Mouse (Mus musculus): ENCODE measurements around the gene Sin3a. TPM values are rescaled to one million over a fixed set of nuclear protein-coding genes. Genes with fewer than 3 reads are reported as not detected.

Gene Sin3a
- polyA plus RNA-seq, 1 experiment, result 27.8 TPM

GRCm38 (mm10) chr9:57130577-57131433 is 59.0 kb downstream of the Sin3a start, which contains the start of gene Man2c1:
TSS of gene Man2c1 (plus strand) at chr9:57130690.
- TF ChIP-seq POLR2A (IDR thresholded peaks at IDR 0.05; ENCODE audit: extremely low read depth, insufficient read depth, low read length), result peak; percentile 93
- TF ChIP-seq CTCF (IDR thresholded peaks at IDR 0.05; ENCODE audit: extremely low read depth, insufficient read depth, low read length), result peak; percentile 82
- H3K4me3 ChIP-seq (ENCODE audit: insufficient read depth, low read length), result peak within 1 kb of the TSS; percentile 73
- peak within 1 kb of the TSS; percentile 74 for H3K27ac ChIP-seq (ENCODE audit: insufficient read depth, low read length)

GRCm38 (mm10) chr9:57137246-57137645 is 65.4 kb downstream of the Sin3a start:
- no peak overlapping the region for H3K27ac ChIP-seq (ENCODE audit: insufficient read depth, low read length)
- no peak for TF ChIP-seq CTCF (IDR thresholded peaks at IDR 0.05; ENCODE audit: extremely low read depth, insufficient read depth, low read length)
- TF ChIP-seq POLR2A (IDR thresholded peaks at IDR 0.05; ENCODE audit: extremely low read depth, insufficient read depth, low read length), result no peak
- no peak overlapping the region for H3K4me3 ChIP-seq (ENCODE audit: insufficient read depth, low read length)
- H3K4me1 ChIP-seq (ENCODE audit: control insufficient read depth, insufficient read depth, low read length), result no peaks in the 10 kb centered on the region

More at GRCm38 (mm10) chr9:57130577-57131433, 59.0 kb downstream of the Sin3a start, which contains the start of gene Man2c1:
- no peaks in the 10 kb centered on the region for H3K4me1 ChIP-seq (ENCODE audit: control insufficient read depth, insufficient read depth, low read length)

GRCm38 (mm10) chr9:57137777-57138176 is 65.9 kb downstream of the Sin3a start:
- no peaks in the 10 kb centered on the region for H3K4me1 ChIP-seq (ENCODE audit: control insufficient read depth, insufficient read depth, low read length)
- no peak overlapping the region for H3K27ac ChIP-seq (ENCODE audit: insufficient read depth, low read length)
- TF ChIP-seq CTCF (IDR thresholded peaks at IDR 0.05; ENCODE audit: extremely low read depth, insufficient read depth, low read length), result no peak
- no peak overlapping the region for H3K4me3 ChIP-seq (ENCODE audit: insufficient read depth, low read length)

GRCm38 (mm10) chr9:57138507-57138906 is 66.7 kb downstream of the Sin3a start:
- TF ChIP-seq POLR2A (IDR thresholded peaks at IDR 0.05; ENCODE audit: extremely low read depth, insufficient read depth, low read length) (no peak), CTCF (IDR thresholded peaks at IDR 0.05; ENCODE audit: extremely low read depth, insufficient read depth, low read length) (no peak)
- Histone ChIP-seq H3K4me1 (ENCODE audit: control insufficient read depth, insufficient read depth, low read length) (no peaks in the 10 kb centered on the region), H3K4me3 (ENCODE audit: insufficient read depth, low read length) (no peak overlapping the region), H3K27ac (ENCODE audit: insufficient read depth, low read length) (no peak overlapping the region)

GRCm38 (mm10) chr9:57139110-57139509 is 67.3 kb downstream of the Sin3a start:
- no peaks in the 10 kb centered on the region for H3K4me1 ChIP-seq (ENCODE audit: control insufficient read depth, insufficient read depth, low read length)
- TF ChIP-seq POLR2A (IDR thresholded peaks at IDR 0.05; ENCODE audit: extremely low read depth, insufficient read depth, low read length), result no peak
- TF ChIP-seq CTCF (IDR thresholded peaks at IDR 0.05; ENCODE audit: extremely low read depth, insufficient read depth, low read length), result no peak
- no peak overlapping the region for H3K27ac ChIP-seq (ENCODE audit: insufficient read depth, low read length)
- H3K4me3 ChIP-seq (ENCODE audit: insufficient read depth, low read length), result no peak overlapping the region

DNA sequence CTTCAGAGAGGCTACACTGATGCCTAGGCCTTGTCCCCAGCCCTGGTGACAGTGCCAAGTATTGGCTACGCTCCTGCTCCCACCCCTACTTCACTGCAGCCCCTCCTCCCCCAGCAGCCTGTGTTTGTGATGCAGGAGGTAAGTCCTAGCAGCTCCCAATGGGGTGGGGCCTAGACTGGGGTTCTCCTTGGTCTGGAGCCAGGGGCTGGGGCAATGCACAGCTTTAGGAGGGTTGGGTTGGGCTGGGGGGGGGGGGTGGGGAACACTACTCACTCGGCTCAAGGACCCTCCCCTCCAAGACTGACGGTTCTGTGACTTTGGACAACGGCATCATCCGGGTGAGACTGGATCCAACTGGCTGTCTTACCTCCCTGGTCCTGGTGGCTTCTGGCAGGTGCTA is 67.7 kb downstream of the Sin3a start:
- TF ChIP-seq POLR2A (IDR thresholded peaks at IDR 0.05; ENCODE audit: extremely low read depth, insufficient read depth, low read length) (no peak), CTCF (IDR thresholded peaks at IDR 0.05; ENCODE audit: extremely low read depth, insufficient read depth, low read length) (no peak)
- Histone ChIP-seq H3K4me3 (ENCODE audit: insufficient read depth, low read length) (no peak overlapping the region), H3K4me1 (ENCODE audit: control insufficient read depth, insufficient read depth, low read length) (no peaks in the 10 kb centered on the region), H3K27ac (ENCODE audit: insufficient read depth, low read length) (no peak overlapping the region)

- H3K4me3 ChIP-seq (ENCODE audit: insufficient read depth, low read length), result no peak overlapping the region
- H3K27ac ChIP-seq (ENCODE audit: insufficient read depth, low read length), result no peak overlapping the region
- no peak for TF ChIP-seq POLR2A (IDR thresholded peaks at IDR 0.05; ENCODE audit: extremely low read depth, insufficient read depth, low read length)
- no peak for TF ChIP-seq CTCF (IDR thresholded peaks at IDR 0.05; ENCODE audit: extremely low read depth, insufficient read depth, low read length)
- H3K4me1 ChIP-seq (ENCODE audit: control insufficient read depth, insufficient read depth, low read length), result no peaks in the 10 kb centered on the region
Observed at GRCm38 (mm10) chr9:57141417-57142353, 69.8 kb downstream of the Sin3a start.

- TF ChIP-seq POLR2A (IDR thresholded peaks at IDR 0.05; ENCODE audit: extremely low read depth, insufficient read depth, low read length), result no peak
- TF ChIP-seq CTCF (IDR thresholded peaks at IDR 0.05; ENCODE audit: extremely low read depth, insufficient read depth, low read length), result no peak
- no peak overlapping the region for H3K4me3 ChIP-seq (ENCODE audit: insufficient read depth, low read length)
- peaks cover 5% of the 10 kb centered on the region for H3K4me1 ChIP-seq (ENCODE audit: control insufficient read depth, insufficient read depth, low read length)
- H3K27ac ChIP-seq (ENCODE audit: insufficient read depth, low read length), result no peak overlapping the region
Observed at GRCm38 (mm10) chr9:57143212-57143611, 71.4 kb downstream of the Sin3a start.

DNA sequence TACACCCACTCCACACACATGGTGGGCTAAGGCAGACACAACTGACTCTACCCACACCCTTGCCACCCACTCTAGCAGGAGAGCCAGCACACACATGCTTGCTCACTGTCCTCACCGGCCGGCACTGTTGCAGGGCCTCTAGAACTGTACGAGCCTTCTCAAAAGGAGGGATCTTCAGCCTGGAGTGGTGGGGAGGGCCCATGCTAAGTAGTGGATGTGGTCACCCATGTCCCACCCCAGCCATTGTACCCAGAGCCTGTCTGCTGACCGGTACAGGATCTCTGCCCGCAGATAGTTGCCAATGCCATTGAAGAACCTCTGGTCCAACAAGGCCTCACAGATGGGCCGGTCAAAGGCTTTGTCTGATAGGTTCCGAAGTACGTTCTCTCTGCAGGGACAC is 73.0 kb downstream of the Sin3a start:
- Histone ChIP-seq H3K27ac (ENCODE audit: insufficient read depth, low read length) (no peak overlapping the region; the same call in 1 of the 2 replicates), H3K4me1 (ENCODE audit: control insufficient read depth, insufficient read depth, low read length) (peaks cover 5% of the 10 kb centered on the region)

More for the DNA sequence above, 73.0 kb downstream of the Sin3a start:
- H3K4me3 ChIP-seq (ENCODE audit: insufficient read depth, low read length), result no peak overlapping the region
- TF ChIP-seq CTCF (IDR thresholded peaks at IDR 0.05; ENCODE audit: extremely low read depth, insufficient read depth, low read length) (no peak), POLR2A (IDR thresholded peaks at IDR 0.05; ENCODE audit: extremely low read depth, insufficient read depth, low read length) (no peak)
